Comparison of ENCODE assay signal across 35 mouse cellular contexts in the genomic region with DNA sequence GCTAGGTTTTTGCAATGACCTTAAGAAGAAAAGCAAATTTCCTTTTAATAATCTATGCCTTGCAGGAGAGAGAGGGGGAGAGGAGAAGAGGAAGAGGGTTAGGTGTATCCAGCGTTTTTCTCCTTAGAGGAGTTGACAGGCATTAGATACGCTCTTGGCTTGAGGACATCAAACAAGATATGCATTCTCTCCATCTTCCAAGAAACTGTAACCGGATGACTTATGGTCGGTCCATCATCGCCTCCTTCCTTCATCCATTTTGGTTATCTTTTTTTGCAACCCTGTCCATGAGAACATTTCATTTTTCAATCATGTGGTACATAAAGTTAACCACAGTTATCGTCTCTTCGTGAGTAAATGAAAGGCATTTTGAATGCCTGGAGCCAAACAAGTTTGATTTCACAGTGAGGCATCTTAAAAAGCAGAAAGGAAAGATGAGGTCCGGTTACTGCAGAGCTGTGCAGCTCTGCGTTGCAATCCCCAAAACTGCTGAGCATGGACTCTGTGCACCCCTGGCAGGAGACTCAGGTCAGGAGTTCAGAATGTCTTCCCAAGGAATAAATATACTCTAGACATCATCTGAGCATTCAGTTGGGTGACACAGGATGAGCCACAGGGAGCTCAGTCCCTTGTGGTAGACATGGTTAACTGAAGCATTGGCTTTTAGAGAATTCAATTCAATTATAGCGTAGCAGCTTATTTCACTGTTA. TPM values are rescaled to one million over a fixed set of nuclear protein-coding genes. Genes with fewer than 3 reads are reported as not detected.
DNase-seq lines count a peak whose midpoint lies in the region; ATAC-seq and TF ChIP-seq lines count a peak whose summit lies in the region.
"Had no signal": no experiment of that assay in that cellular context is flagged by ENCODE, and none has a peak within 500 bp of the region (broad histone marks: within the 10 kb centered on the region; RNA-seq: fewer than 3 reads in every experiment).

No protein-coding gene starts in this region.

- no peak overlapping the region for H3K4me2 ChIP-seq in lung, embryonic 16.5 days (ENCODE audit: low read depth, low read length)
- H3K4me2 ChIP-seq in kidney, embryonic 14.5 days (replicated peaks; ENCODE audit: low read depth, low read length), result no peak overlapping the region
- H3K4me2 ChIP-seq: embryonic facial prominence, embryonic 13.5 days; hindbrain, embryonic 13.5 days; limb, embryonic 13.5 days; liver, embryonic 11.5 days; lung, embryonic 15.5 days; midbrain, embryonic 12.5 days; neural tube, embryonic 12.5 days; stomach, embryonic 15.5 days had no signal

- intact Hi-C loops in heart, adult 2 months (cut with DNase I), result loop anchor here (2.0 kb wide), 2 partner anchors 40 to 364 kb away; no protein-coding TSS in a partner anchor
- intact Hi-C loops in gastrocnemius, postnatal 14 days (cut with DNase I; ENCODE audit: low total_unique reads), result no loop called here

- TF ChIP-seq CTCF in heart, adult 2 months (IDR thresholded peaks at IDR 0.05), result no peak

- no peaks in the 10 kb centered on the region for H3K27me3 ChIP-seq in heart, adult 2 months (ENCODE audit: control insufficient read depth, insufficient read depth, low read length)
- no peaks in the 10 kb centered on the region for H3K27me3 ChIP-seq in lung, embryonic 16.5 days (ENCODE audit: control insufficient read depth, insufficient read depth, low read depth, low read length)
- H3K27me3 ChIP-seq in kidney, embryonic 14.5 days (ENCODE audit: control insufficient read depth, insufficient read depth, low read length), result no peaks in the 10 kb centered on the region
- H3K27me3 ChIP-seq: CH12.LX; embryonic facial prominence, embryonic 13.5 days; hindbrain, embryonic 13.5 days; limb, embryonic 13.5 days; lung, embryonic 15.5 days; midbrain, embryonic 12.5 days; neural tube, embryonic 12.5 days; stomach, embryonic 15.5 days had no signal

- DNase-seq in heart, adult 2 months, result no peak
- no peak for DNase-seq in heart, postnatal 4 days
- no peak for DNase-seq in lung, postnatal 10 days
- peak; percentile 59 for DNase-seq in gastrocnemius, postnatal 14 days
- DNase-seq: cerebellum, adult 11 months; cerebellum, adult 9-10 months; cerebellum, postnatal 36 days; embryo, embryonic 11 days had no signal

- H3K9ac ChIP-seq in heart, adult 2 months (ENCODE audit: low read depth, low read length), result no peak overlapping the region
- H3K9ac ChIP-seq in lung, embryonic 16.5 days (ENCODE audit: low read length), result no peak overlapping the region
- H3K9ac ChIP-seq in kidney, embryonic 14.5 days (ENCODE audit: low read depth, low read length), result no peak overlapping the region
- H3K9ac ChIP-seq: embryonic facial prominence, embryonic 13.5 days; hindbrain, embryonic 13.5 days; limb, embryonic 13.5 days; lung, embryonic 15.5 days; midbrain, embryonic 12.5 days; neural tube, embryonic 12.5 days; stomach, embryonic 15.5 days had no signal

- peak overlapping the region; percentile 54 for H3K27ac ChIP-seq in heart, adult 2 months
- no peak overlapping the region for H3K27ac ChIP-seq in lung, embryonic 16.5 days (ENCODE audit: low read length)
- no peak overlapping the region for H3K27ac ChIP-seq in kidney, embryonic 14.5 days (ENCODE audit: low read depth, low read length)
- H3K27ac ChIP-seq: embryonic facial prominence, embryonic 13.5 days; hindbrain, embryonic 13.5 days; lung, embryonic 15.5 days; midbrain, embryonic 12.5 days; neural tube, embryonic 12.5 days; stomach, embryonic 15.5 days had no signal

- H3K9me3 ChIP-seq in lung, embryonic 16.5 days (ENCODE audit: control insufficient read depth, low read length), result no peaks in the 10 kb centered on the region
- no peaks in the 10 kb centered on the region for H3K9me3 ChIP-seq in kidney, embryonic 14.5 days (ENCODE audit: control insufficient read depth, low read length)
- H3K9me3 ChIP-seq: embryonic facial prominence, embryonic 13.5 days; hindbrain, embryonic 13.5 days; limb, embryonic 13.5 days; lung, embryonic 15.5 days; megakaryocyte, embryonic 14.5 days; midbrain, embryonic 12.5 days; neural tube, embryonic 12.5 days; stomach, embryonic 15.5 days had no signal

- ATAC-seq in lung, embryonic 16.5 days (ENCODE audit: low read depth), result 0 out of 2 replicates have a peak, but pooled peaks have one; percentile 10
- ATAC-seq in kidney, embryonic 14.5 days (ENCODE audit: low FRiP score, low TSS enrichment), result no peak
- ATAC-seq: forebrain, embryonic 16.5 days; intestine, embryonic 16.5 days had no signal

- TF ChIP-seq POLR2A in heart, adult 2 months (IDR thresholded peaks at IDR 0.05; ENCODE audit: insufficient read depth, low read depth, low read length), result no peak

- H3K79me2 ChIP-seq in heart, adult 2 months (replicated peaks; ENCODE audit: control insufficient read depth, insufficient read depth, low read length), result no peaks in the 10 kb centered on the region

- WGBS in heart, adult 2 months, result 72% methylated on average over 10 of the region's 10 CpGs
- WGBS in lung, embryonic 16.5 days, result 67% methylated on average over 10 of the region's 10 CpGs
- WGBS in kidney, embryonic 14.5 days, result 85% methylated on average over 10 of the region's 10 CpGs

- H3K4me1 ChIP-seq in heart, adult 2 months (ENCODE audit: control insufficient read depth, insufficient read depth, low read length), result peaks cover 5% of the 10 kb centered on the region
- H3K4me1 ChIP-seq in lung, embryonic 16.5 days (replicated peaks; ENCODE audit: control insufficient read depth, insufficient read depth, low read length), result peaks cover 3% of the 10 kb centered on the region; the same call in 1 of the 2 replicates
- no peaks in the 10 kb centered on the region for H3K4me1 ChIP-seq in kidney, embryonic 14.5 days (ENCODE audit: control insufficient read depth, insufficient read depth, low read length)
- H3K4me1 ChIP-seq: embryonic facial prominence, embryonic 13.5 days; hindbrain, embryonic 13.5 days; lung, embryonic 15.5 days; megakaryocyte, embryonic 14.5 days; midbrain, embryonic 12.5 days; neural tube, embryonic 12.5 days; stomach, embryonic 15.5 days had no signal

- no peak overlapping the region for H3K4me3 ChIP-seq in heart, adult 2 months
- H3K4me3 ChIP-seq in lung, embryonic 16.5 days (ENCODE audit: low read length), result no peak overlapping the region
- H3K4me3 ChIP-seq in kidney, embryonic 14.5 days (ENCODE audit: low read length), result no peak overlapping the region
- H3K4me3 ChIP-seq: embryonic facial prominence, embryonic 13.5 days; erythroblast, embryonic 14.5 days; hindbrain, embryonic 13.5 days; limb, embryonic 13.5 days; lung, embryonic 15.5 days; megakaryocyte, embryonic 14.5 days; midbrain, embryonic 12.5 days; myocyte; neural tube, embryonic 12.5 days; stomach, embryonic 15.5 days had no signal

- TF ChIP-seq EP300 in heart, adult 2 months (IDR thresholded peaks at IDR 0.05; ENCODE audit: insufficient read depth, low read depth, low read length), result no peak

- H3K36me3 ChIP-seq in heart, adult 2 months (ENCODE audit: control insufficient read depth, insufficient read depth, low read length), result peaks cover 5% of the 10 kb centered on the region
- H3K36me3 ChIP-seq in lung, embryonic 16.5 days (ENCODE audit: control insufficient read depth, insufficient read depth, low read length), result no peaks in the 10 kb centered on the region
- H3K36me3 ChIP-seq in kidney, embryonic 14.5 days (ENCODE audit: control insufficient read depth, insufficient read depth, low read length), result no peaks in the 10 kb centered on the region
- H3K36me3 ChIP-seq: embryonic facial prominence, embryonic 13.5 days; hindbrain, embryonic 13.5 days; limb, embryonic 13.5 days; lung, embryonic 15.5 days; midbrain, embryonic 12.5 days; neural tube, embryonic 12.5 days; stomach, embryonic 15.5 days had no signal

RNA-seq across cellular contexts. Expression of a gene that starts 36.2 kb away (rescaled TPM):
- total RNA-seq in heart, adult 2 months (2021), result not detected
- not detected in 2 replicates for polyA plus RNA-seq in heart, adult 2 months (2012; rRNA removed)
- total RNA-seq in heart, postnatal 4 days (2021), result not detected
- polyA plus RNA-seq in lung, embryonic 16.5 days (2015; fragmentation: Nextera tagmentation; extraction: Ambion mirVana), result not detected in 2 replicates
- not detected for total RNA-seq in gastrocnemius, postnatal 14 days (2021)
- polyA plus RNA-seq in kidney, embryonic 14.5 days (2014; fragmentation: Nextera tagmentation; extraction: Ambion mirVana), result not detected in 2 replicates
- total RNA-seq: adrenal gland, postnatal 10 days; CH12.LX; granulocyte monocyte progenitor cell, adult 5-6 weeks; heart, postnatal 36 days; layer of hippocampus, postnatal 10 days; left cerebral cortex, adult 18-20 months; left cerebral cortex, postnatal 36 days; midbrain, postnatal 0 days had no signal
- polyA plus RNA-seq: C2C12; embryonic facial prominence, embryonic 13.5 days; erythroblast, embryonic 14.5 days; forebrain, embryonic 11.5 days; forebrain, embryonic 16.5 days; hindbrain, embryonic 13.5 days; intestine, embryonic 16.5 days; large intestine, adult 2 months; limb, embryonic 13.5 days; liver, embryonic 11.5 days; liver, embryonic 16.5 days; lung, embryonic 15.5 days; midbrain, embryonic 12.5 days; midbrain, postnatal 0 days; myocyte; neural tube, embryonic 12.5 days; stomach, embryonic 15.5 days had no signal
